Mouse (Mus musculus) liver, postnatal 0 days (tissue): Measurements from ENCODE around the gene Blmh.

Source experiments
- CTCF ChIP-seq: sonication (generic); IDR thresholded peaks from 2 replicates; pipeline ENCODE4 v1.5.1; 2016; ENCODE audit warnings: antibody characterized with exemption, low read depth
- EP300 ChIP-seq: IDR thresholded peaks from 2 replicates; pipeline ENCODE4 v1.6.1; 2016; ENCODE audit warnings: antibody characterized with exemption, low read depth, mild to moderate bottlenecking

- no peak for TF ChIP-seq CTCF
- no peak for TF ChIP-seq EP300
Measured at GRCm38 (mm10) chr11:76917230-76917548, 7.4 kb upstream of the Blmh start.
